Mouse (Mus musculus) bone marrow macrophage, adult 2 months (primary cell): ENCODE measurements at regions not wholly inside any gene's neighbourhood (a gene's known extent, or its start where the extent isn't known, plus 50 kb on each side); places are given as distances from the start of the nearest gene placed in this dataset.

ENCODE experiments used
- CTCF ChIP-seq: IDR thresholded peaks from 2 replicates; pipeline ENCODE4 v1.5.1; 2012; ENCODE audit warnings: low read depth, mild to moderate bottlenecking, low read length, moderate library complexity
- POLR2A ChIP-seq: IDR thresholded peaks from 2 replicates; pipeline ENCODE4 v1.6.1; 2012; ENCODE audit warnings: mild to moderate bottlenecking, low read depth, low read length, borderline replicate concordance

- TF ChIP-seq POLR2A = no peak
- TF ChIP-seq CTCF = no peak
These were observed 170.2 kb upstream of the Rapgef5 start for GRCm38 (mm10) chr12:117346091-117346490.
